Mouse (Mus musculus) MN1 (cell line): Measurements from ENCODE around the gene Serp2.

Source experiments
- DNase-seq: peaks from one replicate; pipeline ENCODE4 v3.0.0-alpha.2; 2016; ENCODE audit warnings: low spot score

Gene Serp2

DNA sequence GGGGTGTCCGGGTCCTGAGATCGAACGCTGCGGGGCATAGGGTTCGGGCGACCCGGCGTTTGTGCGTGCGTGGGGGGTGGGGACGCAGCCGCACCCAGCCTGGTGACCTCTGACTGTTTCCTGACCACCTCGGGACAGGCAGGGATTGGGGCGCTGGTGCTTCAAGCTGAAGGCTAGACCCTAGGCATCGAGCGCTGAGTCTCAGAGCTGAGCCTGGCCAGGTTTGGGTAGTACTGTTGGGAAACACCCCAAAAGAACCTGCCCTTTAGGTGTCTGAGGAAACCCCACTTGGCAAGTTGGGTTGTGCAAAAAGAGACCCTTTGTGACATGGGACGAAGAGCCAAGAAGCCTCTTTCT is at the start of gene Serp2:
Serp2 (minus strand) TSS at position 38 of the 357 bp plus-strand sequence.
- DNase-seq: no peak

DNA sequence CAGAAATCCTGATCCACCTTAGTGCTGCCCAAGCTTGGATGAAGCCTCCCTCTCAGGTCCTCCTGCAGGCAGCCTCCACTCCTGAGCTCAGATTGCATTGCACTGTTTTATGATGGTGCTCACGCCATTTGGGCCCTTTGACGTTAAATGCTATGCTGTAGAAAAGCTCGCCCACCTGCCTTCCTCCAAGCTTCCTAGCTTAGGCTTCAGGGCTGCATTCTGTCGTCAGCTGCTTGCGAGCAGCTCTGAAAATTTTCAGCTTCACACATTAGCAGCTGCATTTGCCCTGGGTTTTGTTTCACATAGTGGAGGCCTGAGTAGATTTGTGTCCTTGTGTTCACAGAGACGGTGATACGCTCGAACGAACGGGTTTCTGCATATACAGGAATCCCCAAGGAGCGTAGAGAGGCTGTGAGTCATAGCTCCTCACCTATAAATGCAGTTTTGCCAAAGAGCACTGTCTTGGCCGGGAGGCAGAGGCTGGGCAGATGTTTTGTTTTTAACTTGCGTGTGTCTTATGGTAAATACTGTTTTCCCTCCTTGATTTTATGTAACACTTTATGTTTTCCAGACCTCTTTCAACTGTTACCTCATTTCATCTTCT is 49.3 kb upstream of the Serp2 start:
- peak; percentile 57 for DNase-seq

DNA sequence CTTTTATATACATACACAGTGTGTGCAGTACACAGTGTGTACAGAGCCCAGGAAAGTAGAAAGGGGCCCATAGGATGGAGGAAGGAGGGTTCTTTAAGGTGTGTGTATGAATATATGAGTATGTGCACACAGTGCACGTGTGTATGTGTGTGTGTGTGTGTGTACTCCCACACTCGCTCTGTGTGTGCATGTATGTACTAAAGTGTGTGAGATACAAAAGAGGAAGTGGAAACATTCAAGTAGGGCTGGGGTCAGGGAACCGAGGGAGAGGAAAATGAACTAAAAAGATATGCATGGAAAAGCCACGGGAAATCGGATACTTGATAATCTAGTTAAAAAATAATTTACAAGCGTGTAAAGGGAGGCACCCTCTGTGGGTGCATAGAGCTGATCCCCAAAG is 47.3 kb upstream of the Serp2 start:
- DNase-seq: no peak

DNA sequence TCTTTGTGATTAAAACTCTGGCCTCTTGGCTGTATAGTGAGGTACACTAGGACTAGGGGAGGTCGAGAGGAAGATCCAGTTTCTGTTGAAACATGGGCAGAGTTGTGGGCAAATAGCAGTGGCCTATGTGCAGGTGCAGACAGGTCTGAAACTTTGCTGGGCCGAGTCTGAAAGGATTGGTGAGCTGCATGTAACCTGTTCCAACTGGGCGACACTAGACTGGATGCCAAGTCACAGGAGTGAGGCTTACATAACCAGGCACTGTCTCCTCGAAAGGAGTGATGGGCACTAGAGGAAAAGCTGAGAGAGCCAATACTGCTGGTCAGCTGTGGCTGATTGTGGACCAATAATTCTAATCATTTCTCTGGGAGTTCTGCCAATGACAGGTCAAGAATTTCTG is 45.0 kb upstream of the Serp2 start:
- no peak for DNase-seq

DNA sequence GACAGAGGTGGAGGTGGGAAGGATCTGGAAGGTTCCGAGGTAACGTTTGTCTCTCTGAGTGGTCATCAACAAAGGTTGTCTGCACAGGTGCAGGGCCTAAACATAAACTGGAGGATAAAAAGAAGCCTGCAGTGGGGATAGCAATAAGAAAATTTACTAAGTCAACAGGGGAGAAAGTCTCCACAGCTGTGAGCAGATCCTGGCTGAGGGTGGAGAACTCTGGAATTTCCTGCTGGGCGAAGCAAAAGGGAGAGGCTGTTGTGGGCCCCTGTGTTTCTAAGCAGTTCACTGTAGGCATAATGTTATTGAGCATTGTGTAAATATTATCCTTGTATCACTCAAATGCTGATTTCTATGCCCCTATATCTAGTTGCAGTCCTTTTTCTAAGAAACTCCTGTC is 43.7 kb upstream of the Serp2 start:
- DNase-seq: no peak

DNA sequence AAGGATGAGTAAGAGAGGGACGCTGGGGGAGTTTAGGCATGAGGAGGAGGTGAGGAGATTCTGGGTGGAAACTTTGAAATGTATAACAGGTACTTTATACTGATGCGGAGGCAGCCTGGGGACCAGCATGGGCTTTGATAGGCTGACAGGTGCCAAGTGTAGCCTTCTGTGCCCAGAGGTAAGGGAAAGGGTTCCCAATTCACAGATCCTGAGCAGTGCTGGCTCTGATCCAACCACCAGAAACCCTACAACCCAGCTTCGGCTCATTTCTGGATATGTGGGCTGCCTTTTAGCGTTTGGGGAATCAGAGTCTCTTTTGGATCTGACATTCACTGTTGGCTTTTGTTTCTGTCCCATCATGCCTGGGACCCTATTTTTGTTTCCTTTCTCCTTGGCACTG is 43.0 kb upstream of the Serp2 start:
- DNase-seq: no peak

DNA sequence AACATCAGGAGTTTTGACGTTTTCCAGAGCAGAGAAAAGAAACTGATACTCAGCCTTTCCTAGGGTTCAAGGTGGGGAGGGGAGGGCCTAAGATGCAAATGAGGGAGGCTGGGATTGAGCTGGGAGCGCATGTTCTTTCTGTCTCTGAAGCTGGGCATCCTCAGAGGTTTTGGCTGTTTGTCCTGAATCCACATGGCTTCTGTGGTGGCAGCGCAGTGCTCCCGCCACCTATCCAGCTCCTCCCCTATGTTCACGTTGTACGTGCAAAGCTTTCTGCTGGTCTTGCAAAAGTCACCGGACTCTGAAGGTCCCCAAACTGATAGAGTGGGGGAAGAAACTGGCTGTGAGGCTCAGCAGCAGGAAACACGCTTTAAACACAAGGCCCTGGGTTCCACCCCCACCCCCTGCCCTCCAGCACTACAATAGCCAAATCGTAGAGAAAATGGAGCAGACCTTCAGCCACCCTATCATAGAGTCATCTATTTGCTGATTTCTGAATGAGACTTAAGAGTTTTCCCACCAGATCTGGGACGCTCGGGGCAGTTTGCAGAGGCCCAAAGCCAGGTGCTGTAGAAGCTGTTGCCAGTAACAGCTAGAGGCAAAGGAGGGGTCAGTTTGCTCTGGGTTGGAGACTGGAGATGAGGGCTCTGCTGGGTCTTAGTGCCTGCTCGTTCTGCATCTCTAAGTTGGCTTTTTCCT is 42.0 kb upstream of the Serp2 start:
- DNase-seq: peak; percentile 77

DNA sequence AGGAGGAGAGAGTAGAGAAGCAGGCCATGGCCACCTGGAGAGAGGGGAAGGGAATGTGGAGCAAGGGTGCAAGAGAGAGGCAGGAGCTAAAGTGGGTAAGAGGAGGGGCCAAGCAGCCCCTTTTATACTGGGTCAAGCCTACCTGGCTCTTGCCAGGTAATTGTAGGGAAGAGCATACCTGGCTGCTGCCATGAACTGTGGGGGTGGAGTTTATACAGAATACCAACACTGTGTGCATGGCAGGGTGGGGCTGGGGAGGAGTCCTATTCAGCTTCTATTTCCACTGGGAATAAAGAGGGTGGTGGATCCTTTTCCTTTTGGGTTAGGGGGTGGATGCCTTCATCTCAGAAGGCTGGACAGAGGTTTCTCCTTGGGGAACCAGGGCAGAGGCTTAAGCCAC is 41.1 kb upstream of the Serp2 start:
- DNase-seq: no peak

DNA sequence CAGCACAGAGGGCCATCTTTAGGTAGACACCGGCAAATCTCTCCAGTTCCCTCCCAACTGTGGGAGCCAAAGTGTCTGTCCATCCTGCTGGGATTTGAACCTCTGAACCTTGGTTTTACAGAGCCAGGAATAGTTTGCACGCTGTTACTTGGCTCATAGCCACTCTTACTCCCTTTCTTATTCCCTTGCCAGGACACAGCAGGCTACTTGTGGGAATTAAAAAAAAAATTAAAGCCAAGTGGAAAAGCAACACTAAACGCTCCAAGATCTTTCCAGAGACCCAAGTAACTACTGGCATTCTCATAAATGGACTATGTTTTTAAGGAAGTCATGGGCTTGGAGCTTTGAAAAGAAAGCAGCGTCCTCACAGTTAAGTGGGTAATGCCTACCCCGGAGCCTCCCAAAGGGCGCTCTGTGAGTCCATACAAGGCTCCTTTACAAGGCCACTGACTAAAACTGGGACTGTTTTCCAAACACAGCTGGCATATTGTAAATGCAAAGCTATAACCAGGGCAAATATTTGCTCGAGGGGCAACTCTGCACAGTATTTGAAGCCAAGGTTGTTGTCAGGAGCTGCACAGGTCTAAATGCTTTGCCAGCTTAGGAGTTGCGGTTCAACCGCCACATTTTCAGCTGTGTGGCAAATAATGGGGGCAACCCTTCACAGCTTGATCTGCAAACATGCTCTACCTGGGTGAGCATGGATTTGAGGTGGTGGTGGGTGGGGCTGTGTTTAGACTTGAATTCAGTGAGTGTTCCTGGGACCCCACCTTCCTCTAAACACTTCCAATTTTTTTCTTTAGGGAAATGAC is 38.6 kb upstream of the Serp2 start:
- no peak for DNase-seq

DNA sequence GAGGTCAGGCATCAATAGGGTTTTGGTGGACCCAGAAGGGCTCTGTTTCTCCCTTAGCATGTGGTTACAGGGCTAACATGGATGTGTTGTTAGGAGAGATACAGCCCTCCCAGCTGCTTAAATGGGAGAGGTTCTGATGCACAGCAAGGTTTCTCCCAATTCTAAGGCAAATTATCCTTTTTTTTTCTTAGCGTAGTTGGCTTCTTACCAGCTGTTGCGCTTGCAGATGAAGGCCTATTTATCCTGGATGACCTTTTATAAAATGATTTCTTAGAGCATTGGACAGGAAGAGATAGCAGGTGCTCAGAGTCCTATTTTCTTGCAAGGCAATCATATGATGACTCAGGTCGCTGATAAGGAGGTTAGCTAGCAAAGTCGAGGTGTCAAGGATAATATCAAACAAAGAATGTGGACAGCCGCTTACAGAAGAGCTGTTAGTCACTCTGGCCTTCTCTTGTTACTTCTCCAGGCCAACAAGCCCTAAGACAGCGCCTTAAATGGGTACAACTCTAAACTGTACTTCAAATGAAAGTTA is 37.7 kb upstream of the Serp2 start:
- DNase-seq: no peak

DNA sequence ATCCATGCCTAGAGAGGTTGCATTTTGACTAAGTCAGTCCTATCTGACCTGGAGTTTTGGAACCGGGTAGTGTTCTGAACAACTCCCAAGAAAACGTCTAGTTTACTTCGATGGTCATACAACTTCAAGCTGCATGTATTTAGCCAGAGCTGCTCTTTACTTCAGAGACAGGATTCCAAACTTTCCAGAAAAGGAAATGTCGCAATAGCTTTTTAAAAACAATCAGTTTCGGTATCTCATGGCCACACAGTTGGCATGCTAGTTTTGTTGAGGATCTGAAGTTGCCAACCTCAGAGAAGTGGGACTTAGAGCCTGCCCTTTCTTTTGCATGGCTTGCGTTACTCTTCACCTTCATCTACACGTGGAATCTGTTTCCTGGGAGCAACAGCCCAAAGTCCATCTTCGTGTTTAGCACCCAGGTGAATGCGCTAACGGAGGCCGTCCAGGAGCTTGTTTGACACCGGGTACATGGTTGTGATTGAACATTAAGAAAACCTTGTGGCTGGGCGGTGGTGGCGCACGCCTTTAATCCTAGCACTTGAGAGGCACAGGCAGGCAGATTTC is 37.0 kb upstream of the Serp2 start:
- no peak for DNase-seq

DNA sequence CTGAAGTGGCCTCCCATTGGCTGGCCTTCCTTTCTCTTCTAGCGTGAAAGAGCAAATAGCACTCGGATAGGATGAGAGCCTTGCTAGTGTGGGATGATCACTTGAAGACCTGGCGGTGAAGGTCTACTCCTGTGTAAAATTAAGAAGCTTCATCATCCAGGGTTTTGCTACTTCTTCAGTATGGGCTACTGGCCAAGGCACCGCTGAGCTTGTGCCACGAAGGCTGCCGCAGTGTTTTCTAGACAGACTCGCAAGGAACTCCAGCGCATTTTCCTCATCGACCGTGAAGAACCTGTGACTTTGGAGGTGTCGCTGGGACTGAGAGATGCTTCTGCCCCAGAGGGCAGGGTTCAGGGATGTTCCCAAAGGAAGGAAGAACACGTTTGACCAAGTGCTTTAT is 36.0 kb upstream of the Serp2 start:
- no peak for DNase-seq

DNA sequence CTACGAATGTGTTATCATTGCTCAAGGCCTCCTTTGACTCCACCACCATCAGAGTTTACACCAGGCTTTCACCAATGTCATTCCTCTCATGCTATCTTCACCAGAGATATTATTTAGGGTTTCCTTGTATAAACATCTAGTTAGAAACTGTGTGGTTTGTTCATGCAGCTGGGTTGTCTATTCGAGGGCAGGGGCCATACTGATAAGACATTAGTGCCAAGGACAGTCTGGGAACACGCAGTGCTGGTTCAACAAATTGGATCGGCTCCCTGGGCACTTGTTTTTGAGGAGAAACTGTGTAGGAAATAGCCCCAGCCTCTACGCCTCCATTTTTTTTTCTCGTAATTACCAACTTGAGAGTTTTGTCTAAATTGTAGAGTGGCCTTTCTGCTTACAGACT is 35.4 kb upstream of the Serp2 start:
- no peak for DNase-seq

DNA sequence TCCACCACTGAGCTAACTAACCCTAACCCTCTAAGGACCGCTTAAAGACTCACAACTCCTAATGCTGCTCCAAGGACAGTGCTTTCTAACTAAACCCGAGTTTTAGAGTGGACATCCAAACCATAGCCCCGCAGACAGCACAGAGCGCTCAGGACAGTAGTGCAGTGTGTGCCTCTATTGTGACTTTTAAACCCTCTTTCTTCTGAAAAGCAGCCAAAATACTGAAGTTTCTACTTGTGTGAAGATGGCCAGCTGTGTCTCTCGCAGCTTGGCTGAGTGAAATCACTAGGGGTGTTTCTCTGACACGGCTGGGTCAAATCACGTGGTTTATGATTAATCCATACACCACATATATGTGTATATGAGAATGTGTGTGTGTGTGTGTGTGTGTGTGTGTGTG is 33.4 kb upstream of the Serp2 start:
- no peak for DNase-seq

DNA sequence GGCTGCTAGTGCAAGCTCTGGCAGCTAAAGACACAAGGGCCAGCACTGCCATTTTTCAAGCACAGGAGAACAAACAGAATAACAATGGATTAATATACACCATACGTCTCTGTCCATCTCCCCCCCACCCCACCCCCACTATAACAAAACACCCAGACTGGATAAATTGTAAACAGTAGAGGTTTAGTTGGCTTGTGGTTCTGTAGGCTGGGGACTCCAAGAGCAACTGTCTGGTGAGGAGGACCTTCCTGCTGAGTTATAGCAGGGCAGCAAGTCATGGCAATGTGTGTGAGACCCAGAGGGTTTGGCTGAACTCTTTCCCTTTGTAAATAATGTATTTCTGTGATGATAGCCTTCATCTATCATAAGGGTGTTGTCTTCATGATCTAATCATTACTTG is 33.0 kb upstream of the Serp2 start:
- DNase-seq: no peak

DNA sequence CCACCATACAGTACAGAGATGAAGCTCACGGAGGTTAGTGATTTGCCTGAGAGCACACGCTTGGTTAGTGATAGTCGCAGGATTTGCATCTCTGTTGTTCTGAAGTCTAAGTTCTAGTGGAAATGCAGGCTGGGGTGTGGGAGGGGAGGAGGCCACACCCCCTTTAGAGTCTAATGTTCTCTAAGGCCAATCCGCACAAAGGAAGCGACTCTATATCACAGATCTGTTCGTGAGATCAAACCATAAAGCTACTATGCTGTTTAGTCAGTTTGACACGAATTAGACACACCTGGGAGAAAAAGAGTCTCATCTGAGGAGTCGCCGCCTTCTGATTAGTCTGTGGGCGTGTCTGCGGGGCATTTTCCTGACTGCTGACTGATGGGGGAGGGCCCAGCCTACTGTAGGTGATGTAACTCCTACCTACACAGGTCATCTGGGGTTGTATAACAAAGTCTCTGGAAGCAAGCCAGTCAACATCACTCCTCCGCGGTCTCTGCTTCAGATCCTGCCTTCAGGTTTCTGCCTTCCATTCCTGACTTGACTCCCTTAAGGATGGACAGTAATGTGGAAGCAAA is 29.2 kb upstream of the Serp2 start:
- DNase-seq: no peak

DNA sequence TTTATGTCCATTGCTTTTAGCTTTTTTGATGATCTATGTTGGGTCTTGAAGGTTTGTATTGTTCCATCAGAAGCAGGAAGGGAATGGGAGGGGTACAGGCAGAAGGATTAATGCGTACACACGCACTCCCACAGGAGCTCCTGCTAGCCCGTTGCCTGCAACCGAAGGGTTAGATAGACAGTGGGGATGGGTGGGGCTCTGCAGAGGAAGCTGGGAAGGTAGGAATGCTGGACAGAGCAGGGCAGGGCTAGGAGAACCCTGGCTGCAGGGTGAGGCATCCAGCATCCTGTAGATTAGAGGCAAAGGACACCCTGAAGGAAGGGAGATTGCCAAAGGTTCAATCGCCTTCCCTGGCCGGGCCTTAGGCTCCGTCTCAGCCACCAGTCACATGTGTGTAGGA is 27.3 kb upstream of the Serp2 start:
- DNase-seq: no peak

DNA sequence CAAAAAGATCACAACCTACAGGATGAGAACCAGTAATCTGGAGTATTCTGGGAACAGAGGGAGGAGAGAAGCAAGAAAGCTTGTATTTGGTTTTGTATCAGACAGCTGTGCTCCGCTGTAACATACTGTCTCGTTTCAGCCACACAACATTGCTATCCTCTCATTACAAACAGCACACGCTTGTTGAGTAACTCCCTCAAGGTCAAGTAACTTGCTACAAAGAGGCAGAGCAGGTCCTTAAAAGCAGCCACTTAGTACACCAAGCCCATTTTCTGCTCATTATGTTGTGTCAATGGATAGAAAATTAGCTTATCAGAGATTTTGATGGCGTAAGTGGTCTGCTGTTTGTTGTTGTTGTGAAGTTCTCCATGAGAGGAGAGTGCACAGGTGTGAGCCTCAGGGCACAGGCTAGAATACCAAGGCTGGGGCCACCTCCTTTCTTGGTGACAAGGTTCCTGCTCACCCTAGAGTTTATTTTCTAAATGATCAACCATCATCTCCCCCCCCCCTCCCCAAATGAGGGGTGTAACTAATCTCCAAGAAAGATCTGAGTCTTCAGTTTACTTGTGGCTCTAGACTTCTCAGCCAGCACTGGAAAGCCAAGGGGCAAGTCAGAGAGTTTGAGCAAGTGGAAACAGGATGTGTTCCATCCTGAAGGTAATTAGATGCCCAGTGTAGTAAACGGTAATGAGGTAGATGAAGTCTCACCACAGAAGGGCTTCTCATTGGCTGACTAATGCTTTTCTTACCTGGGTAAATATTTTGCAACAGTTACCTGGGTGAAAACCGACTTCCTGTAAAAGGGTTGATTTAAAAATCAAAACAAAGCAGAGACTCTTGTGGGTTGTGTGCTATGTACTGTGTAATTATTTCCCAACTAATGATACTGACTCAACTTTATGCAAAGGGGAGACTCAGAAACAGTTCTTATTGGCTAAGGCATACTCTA is 25.6 kb upstream of the Serp2 start:
- DNase-seq: no peak

DNA sequence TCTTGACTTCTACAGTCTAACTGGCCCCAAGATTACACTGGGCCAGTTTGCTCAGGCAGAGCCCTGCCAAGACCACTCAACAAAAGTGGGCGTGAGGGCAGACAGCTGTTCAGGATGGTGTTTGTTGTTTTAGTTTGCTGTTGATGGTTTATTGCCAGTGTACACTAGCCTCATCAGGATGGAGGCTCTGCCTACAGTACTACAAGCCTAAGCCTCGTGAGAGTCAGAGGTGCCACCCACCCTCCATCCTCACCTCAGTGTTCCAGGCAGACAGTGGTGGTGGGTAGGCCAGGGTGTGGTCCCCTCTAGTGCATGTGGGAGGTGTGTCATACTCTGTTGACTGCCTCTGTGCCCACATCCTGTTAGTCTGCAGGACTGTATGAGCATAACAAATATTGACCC is 23.0 kb upstream of the Serp2 start:
- no peak for DNase-seq

DNA sequence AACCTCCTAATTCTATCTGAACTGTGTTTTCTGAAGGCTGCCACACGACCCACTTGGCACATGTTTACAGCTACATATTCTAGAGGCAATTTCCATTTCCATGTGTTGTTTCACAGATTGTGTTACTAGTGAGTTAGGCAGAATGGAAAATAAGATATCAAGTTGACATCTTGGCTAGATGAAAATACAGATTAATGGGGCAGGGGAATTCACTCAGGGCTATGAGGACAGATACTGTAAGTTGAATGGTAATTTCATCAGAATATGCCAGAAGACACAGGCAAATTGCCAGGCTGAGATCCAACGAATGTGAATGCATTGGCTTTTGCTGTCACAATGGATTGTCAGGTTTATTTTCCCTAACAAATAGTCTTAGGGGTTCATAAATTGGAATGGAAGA is 21.2 kb upstream of the Serp2 start:
- peak; percentile 35 for DNase-seq

DNA sequence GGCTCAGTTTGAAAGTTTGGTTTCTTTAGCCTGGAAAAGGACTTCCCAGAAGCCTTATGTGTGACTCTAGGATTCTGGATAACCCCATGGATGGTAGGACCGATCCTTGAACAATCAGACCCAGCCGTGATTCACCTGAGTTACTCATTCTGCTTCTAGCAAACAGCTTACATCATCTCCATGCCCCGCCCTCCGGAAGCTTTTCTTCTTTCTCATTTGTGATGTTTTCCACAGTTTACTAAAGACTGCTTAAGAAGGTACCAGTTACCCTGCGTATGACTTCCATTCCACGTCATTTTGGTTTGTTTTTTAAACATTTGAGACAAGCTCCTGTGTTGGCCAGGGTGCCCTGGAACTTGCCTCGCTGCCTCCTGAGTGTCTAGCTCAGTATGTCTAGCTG is 13.6 kb upstream of the Serp2 start:
- DNase-seq: no peak
